Mouse (Mus musculus) adrenal gland, adult (tissue): ENCODE results near the gene Sufu.

Source experiments
- DNase-seq, 2 experiments: peaks; one replicate each; pipeline ENCODE4 v3.0.0; 2022 to 2023; ENCODE audit warnings: low spot score in 1 of 2; ENCODE audit not compliant: inconsistent age in 2 of 2

Gene Sufu

GRCm38 (mm10) chr19:46527632-46528528 is 131.2 kb downstream of the Sufu start:
- DNase-seq, result peak in 1 of 2 experiments; percentile 15

DNA sequence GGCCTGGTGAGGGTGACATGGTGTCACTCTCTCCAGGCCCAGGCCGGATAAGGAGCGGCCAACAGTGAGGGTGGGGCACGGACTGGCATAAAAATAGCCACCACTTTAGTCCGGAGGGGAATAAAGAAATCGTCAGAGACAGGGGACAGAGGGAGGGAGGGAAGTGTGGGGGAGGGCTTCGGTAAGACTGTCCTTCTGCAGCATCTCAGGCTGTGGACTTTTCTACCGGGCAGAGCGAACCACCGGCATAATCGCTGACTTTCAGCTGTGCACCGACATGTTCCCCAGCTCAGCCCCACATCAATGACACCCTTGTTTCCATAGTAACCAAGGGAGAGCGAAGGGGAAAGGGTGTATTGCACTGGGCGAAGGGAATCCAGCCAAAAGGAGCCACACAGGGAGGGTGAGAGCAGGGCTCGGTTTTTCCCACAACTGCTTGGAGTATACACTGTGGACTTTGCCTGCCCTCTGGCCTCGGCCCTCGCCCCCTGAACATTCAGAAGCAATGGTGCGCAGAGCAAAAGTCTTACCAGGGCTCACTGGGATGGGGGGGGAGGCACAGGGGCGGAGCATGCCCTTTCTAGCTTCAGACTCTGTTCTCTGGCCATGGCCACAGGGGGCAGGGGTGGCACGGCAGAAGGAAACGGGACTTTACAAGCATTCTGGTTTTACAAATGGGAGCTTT is 132.0 kb downstream of the Sufu start:
- DNase-seq, result peak; percentile 86 to 95

DNA sequence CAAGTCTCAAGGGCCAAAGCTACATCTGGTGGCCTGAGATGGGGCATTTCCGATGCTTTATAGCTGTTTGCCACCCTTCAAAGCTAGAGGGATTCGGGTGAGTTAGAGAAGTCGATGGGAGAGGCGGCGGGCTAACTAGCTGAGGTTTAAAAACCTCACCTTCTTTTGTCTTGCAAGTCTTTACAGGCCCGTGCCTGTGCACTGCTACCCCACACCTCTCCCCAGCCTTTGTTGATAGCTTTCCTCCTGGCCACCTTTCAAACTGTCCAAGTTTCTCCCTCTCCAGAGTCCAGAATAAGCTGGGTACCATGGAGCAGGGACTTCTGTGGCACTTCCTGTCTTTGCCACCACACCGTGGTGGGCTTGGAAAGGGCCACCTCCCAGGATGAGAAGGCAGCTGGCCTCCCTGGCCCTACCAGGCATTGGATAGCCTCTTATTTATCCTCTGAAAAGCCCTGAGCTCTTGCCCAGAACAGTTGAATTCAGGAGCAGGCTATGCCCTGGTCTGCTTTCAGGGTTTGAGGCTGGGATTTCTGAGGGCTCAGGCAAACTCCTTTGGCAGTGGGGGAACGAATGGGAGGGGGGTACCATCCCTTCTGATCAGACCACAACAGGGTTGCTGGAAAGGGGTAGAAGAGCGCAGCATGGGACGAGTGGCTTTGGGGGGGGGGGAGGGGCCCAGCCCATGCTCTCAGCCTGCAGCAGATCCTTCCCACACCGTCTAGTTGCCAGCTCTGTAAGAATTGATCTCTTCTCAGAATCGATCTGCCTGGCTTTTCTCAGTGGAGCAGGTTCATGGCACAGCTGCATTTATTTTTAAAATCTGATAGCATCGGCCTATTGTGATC is 133.1 kb downstream of the Sufu start:
- peak; percentile 16 to 59 for DNase-seq

- peak; percentile 18 to 43 for DNase-seq
These were observed 133.8 kb downstream of the Sufu start for GRCm38 (mm10) chr19:46530449-46530990.

DNA sequence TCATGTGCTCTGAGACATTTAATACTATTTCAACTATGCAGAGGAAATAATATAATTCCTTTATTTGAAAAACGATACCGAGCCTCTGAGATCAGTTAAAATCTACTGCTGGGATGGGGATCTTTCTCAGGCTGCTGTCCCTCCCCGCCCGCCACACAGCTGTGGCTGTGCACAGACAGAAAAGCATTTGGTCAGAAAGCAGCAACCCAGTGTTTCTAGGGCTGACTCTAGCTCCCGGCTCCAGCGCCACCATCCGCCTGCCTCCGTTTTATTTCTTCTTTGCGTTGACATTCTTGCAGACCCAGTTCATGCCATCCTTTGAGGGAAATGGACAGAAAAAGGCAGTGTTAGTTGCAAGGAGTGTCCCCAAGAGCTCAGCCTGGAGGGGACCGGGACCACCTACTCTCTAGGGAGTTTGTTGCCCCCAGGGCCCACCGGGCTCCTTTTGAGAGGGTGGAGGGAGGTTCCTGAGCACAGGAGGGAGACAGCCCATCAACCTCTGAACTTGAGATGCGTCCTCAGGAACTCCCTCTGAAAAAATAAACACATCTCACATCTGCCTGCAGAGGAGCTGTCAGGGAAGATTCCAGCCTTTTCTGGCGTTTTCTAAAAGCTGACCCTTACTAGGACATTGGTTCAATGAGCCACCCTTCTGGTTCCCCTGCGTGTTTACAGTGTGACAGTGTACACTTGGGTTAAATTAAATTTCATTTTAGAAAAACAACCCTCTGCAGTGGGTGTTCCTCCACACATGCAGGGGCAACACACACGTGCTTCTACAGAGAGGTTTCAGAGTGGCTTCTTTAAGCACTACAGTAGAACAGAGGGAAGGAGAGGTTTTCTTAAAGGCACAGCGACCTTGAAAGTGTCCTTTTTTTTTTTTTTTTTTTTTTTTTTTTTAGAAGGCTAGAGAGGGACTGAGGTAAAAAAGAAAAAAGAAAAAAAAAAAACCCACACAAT is 134.7 kb downstream of the Sufu start:
- peak; percentile 50 to 73 for DNase-seq

- DNase-seq, result peak; percentile 50 to 73
These were observed 135.5 kb downstream of the Sufu start for GRCm38 (mm10) chr19:46532031-46532688.

DNA sequence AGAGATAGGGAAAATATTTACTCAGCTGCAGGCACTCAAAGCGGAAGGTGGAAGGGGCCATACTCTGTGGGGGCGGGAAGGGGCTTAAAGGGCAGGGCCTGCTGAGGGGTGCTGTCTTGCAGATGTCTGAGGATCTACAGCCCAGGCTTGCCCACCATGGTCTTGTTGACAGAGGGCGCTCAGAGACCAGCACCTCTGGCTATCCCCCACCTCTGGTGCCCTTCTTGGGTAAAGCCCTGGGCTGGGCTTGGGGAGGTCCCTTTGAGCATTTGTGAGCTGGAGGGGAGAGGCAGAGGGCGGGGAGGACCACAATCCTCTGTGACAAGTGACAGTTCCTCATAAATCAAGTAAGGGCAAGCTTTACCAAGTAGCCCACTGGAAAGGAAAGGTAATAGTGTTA is 136.4 kb downstream of the Sufu start:
- no peak for DNase-seq

DNA sequence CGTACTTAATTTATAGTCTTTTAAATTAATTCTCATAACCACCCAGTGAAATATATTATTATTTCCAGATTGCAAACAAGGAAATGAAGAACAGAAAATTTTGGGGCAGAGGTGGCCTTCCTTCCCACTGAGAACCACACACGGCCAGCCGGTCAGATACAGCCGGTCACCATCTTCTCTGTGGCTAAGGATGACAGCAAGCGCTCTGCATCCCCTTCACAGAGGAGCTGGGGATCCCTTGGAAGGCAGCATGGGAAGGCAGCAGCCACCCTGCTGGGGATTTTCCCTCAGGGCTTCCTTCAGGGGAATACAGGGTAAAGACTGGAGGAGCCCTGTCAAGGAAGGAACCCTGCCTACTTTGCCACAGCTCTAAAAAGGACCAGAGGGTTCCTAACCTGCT is 136.8 kb downstream of the Sufu start:
- DNase-seq, result no peak

DNA sequence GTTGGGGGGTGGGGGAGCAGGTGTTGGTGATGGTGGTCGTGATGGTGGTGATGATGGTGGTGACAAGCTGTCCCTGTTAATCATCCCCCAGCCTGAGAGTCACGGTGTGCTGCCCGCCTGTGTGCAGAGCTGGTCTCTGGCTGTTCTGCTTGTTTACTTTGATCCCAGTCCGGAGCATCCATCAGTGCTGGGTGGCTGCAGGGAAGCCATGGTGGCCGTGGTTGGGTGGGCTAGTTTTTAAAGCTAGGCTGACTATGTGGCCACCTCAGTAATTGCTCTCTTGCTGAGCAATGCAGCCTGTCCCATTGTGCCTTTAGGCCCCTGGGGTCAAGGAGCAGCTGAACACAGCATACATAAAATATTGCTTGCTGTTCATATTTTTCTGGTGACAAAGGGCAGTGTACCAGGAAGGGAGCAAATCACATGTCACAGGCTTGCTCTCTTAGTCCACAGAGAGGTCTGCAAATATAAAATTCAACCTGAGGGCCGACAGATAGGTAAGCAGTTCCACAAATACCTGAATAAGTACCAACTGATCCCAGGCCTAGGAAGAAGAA is 137.9 kb downstream of the Sufu start:
- no peak for DNase-seq

DNA sequence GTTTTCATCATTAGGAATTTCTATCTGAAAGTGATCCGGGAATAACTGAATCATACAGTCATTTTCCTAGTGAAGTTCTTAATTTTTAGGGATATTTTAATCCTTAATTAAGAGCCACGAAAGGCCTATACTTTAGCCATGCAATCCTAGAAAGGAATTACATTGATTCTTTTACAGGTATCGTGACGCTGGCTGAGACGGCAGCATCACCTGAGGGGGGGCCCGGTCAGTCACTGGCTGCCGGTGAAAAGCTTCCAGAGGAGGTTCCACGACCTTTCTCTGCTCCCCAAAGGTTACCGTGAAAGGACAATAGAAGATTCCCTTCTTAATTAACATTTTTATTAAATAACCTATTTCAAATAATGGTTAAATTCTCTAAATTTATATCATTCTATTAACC is 140.7 kb downstream of the Sufu start:
- no peak for DNase-seq

DNA sequence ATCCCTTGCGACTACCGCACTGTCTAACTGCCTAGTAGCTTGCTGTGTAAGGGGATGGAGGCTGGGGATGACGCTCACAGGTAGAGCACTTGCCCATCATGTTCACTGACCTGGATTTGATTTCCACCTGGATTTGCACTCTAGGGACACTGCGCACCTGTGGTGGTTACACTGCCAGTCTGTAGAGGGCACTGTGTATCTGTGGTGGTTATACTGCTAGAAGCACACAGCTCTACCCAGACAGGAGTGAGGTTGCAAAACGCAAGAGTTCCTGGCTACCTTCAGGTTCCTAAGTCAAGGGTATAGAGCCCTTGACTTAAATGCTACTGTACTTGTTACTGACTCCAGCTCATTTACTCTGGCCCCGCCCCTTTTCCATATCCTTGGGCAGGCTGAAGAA is 141.5 kb downstream of the Sufu start:
- no peak for DNase-seq
